Mouse (Mus musculus) limb, embryonic 14.5 days (tissue): ENCODE measurements at regions not wholly inside any gene's neighbourhood (a gene's known extent, or its start where the extent isn't known, plus 50 kb on each side); places are given as distances from the start of the nearest gene placed in this dataset.
A peak's percentile ranks its signal among the peaks of the same experiment; 100 is the strongest.
"Not testable (repeated sequence)": the region's sequence is repeated elsewhere in the genome, so short reads cannot be mapped to it uniquely, and the experiment has no call there.

Experiments used
- ATAC-seq: fragments of 200-750 bp; cut with Nextera tagmentation; 2 replicates; pipeline ENCODE4 v1.8.0; 2017; ENCODE audit warnings: low read depth, moderate number of reproducible peaks, moderate TSS enrichment; ENCODE audit not compliant: low FRiP score
- DNase-seq: peaks from one replicate; pipeline ENCODE4 v3.0.0-alpha.2; 2015; ENCODE audit warnings: low spot score
- H3K27ac ChIP-seq: fragments of 300-500 bp; sonication (generic); replicated peaks from 2 replicates; pipeline ENCODE4 v1.5.1; 2014; ENCODE audit warnings: low read depth, mild to moderate bottlenecking, low read length, moderate library complexity, mixed read lengths
- H3K27me3 ChIP-seq: fragments of 300-500 bp; sonication (generic); 2 replicates; pipeline ENCODE4 v1.6.1; 2014; ENCODE audit warnings: low read length, mixed read lengths; ENCODE audit not compliant: control insufficient read depth, insufficient read depth
- H3K36me3 ChIP-seq: fragments of 300-500 bp; sonication (generic); 2 replicates; pipeline ENCODE4 v1.6.1; 2014; ENCODE audit warnings: mild to moderate bottlenecking, low read length, moderate library complexity, mixed read lengths; ENCODE audit not compliant: control insufficient read depth, insufficient read depth
- H3K4me1 ChIP-seq: fragments of 300-500 bp; sonication (generic); 2 replicates; pipeline ENCODE4 v1.6.1; 2014; ENCODE audit warnings: antibody characterized with exemption, low read length, mixed read lengths; ENCODE audit not compliant: control insufficient read depth, insufficient read depth
- H3K4me2 ChIP-seq: fragments of 300-500 bp; sonication (generic); replicated peaks from 2 replicates; pipeline ENCODE4 v1.6.1; 2014; ENCODE audit warnings: low read depth, mild to moderate bottlenecking, low read length, moderate library complexity; ENCODE audit not compliant: severe bottlenecking
- H3K4me3 ChIP-seq: fragments of 300-500 bp; sonication (generic); replicated peaks from 2 replicates; pipeline ENCODE4 v1.5.1; 2014; ENCODE audit warnings: low read length
- H3K9ac ChIP-seq: fragments of 300-500 bp; sonication (generic); 2 replicates; pipeline ENCODE4 v1.6.1; 2014; ENCODE audit warnings: mild to moderate bottlenecking, low read depth, low read length, moderate library complexity; ENCODE audit not compliant: severe bottlenecking
- H3K9me3 ChIP-seq: fragments of 300-500 bp; sonication (generic); 2 replicates; pipeline ENCODE4 v1.6.1; 2016; ENCODE audit warnings: low read length; ENCODE audit not compliant: control insufficient read depth
- POLR2A ChIP-seq: fragments of 200-500 bp; IDR thresholded peaks from 2 replicates; pipeline ENCODE4 v1.8.0; 2012; ENCODE audit warnings: inconsistent platforms, mild to moderate bottlenecking, moderate library complexity, borderline replicate concordance; ENCODE audit not compliant: insufficient read depth, insufficient read length; ENCODE audit errors: extremely low read depth
- whole genome bisulfite sequencing: fragments of 180-500 bp; shearing (Covaris S2); extraction: QIAGEN DNeasy Blood & Tissue Kit; methylation state at CpG from one replicate; pipeline ENCODE4 v1.1.7; 2014; 5-methylcytosine and 5-hydroxymethylcytosine counted together

DNA sequence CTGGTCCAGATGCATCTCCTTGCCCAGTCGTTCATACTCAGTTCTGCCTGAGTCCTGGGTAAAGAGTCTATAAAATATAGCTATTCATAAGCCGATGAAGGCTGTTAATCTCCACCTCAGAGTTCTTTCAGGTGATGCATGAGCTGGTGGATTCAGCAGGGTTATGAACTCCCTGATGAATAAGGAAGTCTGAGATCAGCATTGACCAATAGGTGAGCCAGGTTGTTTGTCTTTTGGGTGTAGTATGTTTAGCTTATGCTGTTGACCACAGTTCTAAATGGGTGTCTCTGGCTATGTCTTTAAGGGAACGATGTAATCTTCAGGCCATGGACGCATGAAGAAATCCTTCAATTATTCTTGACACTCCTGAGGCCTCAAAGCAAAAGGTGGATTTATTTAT, 84.3 kb downstream of the Gm5426 start:
- no peak for ATAC-seq
- H3K9me3 ChIP-seq = no peaks in the 10 kb centered on the region

DNA sequence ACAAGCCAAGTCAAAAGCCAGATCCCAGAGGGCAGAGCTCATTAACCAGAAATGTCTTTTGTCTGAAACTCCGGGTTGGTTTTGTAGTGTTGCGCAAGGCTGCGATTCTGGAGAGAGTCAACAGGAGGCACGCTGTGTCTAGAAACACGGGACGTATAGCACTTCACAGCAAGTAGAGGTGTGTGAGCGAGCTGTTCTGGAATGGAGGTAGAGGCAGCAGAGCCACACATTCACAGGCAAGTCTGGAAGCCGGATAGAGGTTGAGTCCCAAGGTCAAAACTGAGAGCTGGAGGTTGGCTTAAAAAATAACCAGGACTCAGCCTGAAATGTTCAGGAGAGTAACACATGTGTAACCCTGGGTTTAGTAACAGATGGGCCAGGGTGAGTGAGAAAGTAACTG, 94.0 kb downstream of the Gm5426 start:
- no peaks in the 10 kb centered on the region for H3K27me3 ChIP-seq
- no peak overlapping the region for H3K4me3 ChIP-seq
- ATAC-seq (no peak), DNase-seq (no peak)
- no peak overlapping the region for H3K9ac ChIP-seq
- H3K36me3 ChIP-seq = no peaks in the 10 kb centered on the region
- H3K4me1 ChIP-seq = no peaks in the 10 kb centered on the region
- 82% methylated on average over 8 of the region's 8 CpGs for WGBS
- H3K27ac ChIP-seq = no peak overlapping the region
- no peak for TF ChIP-seq POLR2A
- no peaks in the 10 kb centered on the region for H3K9me3 ChIP-seq
- no peak overlapping the region for H3K4me2 ChIP-seq

More for the DNA sequence above, 84.3 kb downstream of the Gm5426 start:
- no peak for TF ChIP-seq POLR2A
- Histone ChIP-seq H3K27ac (no peak overlapping the region), H3K4me1 (no peaks in the 10 kb centered on the region), H3K27me3 (no peaks in the 10 kb centered on the region), H3K4me3 (no peak overlapping the region), H3K4me2 (no peak overlapping the region), H3K36me3 (no peaks in the 10 kb centered on the region), H3K9ac (no peak overlapping the region)
- DNase-seq = no peak
- WGBS = 82% methylated on average over 4 of the region's 4 CpGs

GRCm38 (mm10) chr10:96231309-96231708, 94.9 kb downstream of the Gm5426 start:
- 92% methylated on average over 6 of the region's 6 CpGs for WGBS
- ATAC-seq = no peak
- no peak for TF ChIP-seq POLR2A

GRCm38 (mm10) chr10:96232889-96233288, 96.5 kb downstream of the Gm5426 start:
- H3K4me1 ChIP-seq = no peaks in the 10 kb centered on the region
- TF ChIP-seq POLR2A = no peak
- no peak overlapping the region for H3K4me2 ChIP-seq
- no peaks in the 10 kb centered on the region for H3K9me3 ChIP-seq
- 9% methylated on average over 1 of the region's 1 CpGs for WGBS
- no peak overlapping the region for H3K27ac ChIP-seq
- no peaks in the 10 kb centered on the region for H3K36me3 ChIP-seq
- no peaks in the 10 kb centered on the region for H3K27me3 ChIP-seq
- no peak overlapping the region for H3K4me3 ChIP-seq
- ATAC-seq (no peak), DNase-seq (no peak)
- H3K9ac ChIP-seq = no peak overlapping the region

More at GRCm38 (mm10) chr10:96231309-96231708, 94.9 kb downstream of the Gm5426 start:
- Histone ChIP-seq H3K9ac (no peak overlapping the region), H3K9me3 (no peaks in the 10 kb centered on the region), H3K36me3 (no peaks in the 10 kb centered on the region), H3K4me3 (no peak overlapping the region), H3K27me3 (no peaks in the 10 kb centered on the region), H3K4me2 (no peak overlapping the region), H3K4me1 (no peaks in the 10 kb centered on the region), H3K27ac (no peak overlapping the region)
- DNase-seq = no peak

DNA sequence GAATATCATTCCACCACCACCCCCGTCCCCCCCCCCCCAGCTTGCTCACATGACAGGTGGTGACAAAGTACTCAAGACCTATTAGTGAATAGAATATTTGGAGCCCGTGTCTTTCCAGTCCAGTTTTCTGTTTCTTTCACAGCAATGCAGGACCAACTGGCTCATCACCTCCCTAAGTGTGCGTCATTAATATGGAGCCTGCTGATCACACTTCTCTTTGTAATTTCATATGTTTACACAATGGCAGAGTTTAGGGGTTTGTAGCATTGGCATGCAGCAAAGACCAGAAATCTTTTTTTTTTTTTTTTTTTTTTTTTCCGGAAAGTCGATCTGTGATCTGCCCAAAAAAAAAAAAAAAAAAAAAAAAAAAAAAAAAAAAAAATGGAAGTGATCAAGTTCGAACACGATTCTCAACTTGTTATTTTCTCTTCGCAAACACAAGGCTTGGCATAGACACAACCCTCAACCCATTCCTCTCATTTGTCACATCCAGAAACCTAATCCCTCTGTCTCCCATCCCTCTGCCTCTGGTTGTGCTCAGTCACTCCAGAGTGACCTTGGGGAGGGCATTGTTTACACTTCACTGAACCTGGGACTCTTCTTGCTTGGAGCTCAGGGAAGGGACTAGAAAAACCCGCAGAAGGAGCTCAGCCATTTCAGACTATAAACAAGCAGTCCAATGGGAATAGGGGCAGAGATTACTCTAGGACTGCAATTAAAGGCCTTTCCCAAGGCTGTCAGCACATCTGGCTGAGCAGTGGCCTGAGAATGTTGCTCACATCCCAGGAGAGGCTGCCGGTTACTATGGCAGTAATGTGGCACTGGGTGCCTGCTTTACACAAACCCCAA, 98.4 kb downstream of the Gm5426 start:
- H3K36me3 ChIP-seq = no peaks in the 10 kb centered on the region
- H3K4me1 ChIP-seq = no peaks in the 10 kb centered on the region
- no peak overlapping the region for H3K4me3 ChIP-seq
- 58% methylated on average over 10 of the region's 10 CpGs for WGBS
- ATAC-seq (no peak), DNase-seq (no peak)
- H3K27me3 ChIP-seq = no peaks in the 10 kb centered on the region
- no peak overlapping the region for H3K27ac ChIP-seq
- H3K4me2 ChIP-seq = no peak overlapping the region
- TF ChIP-seq POLR2A = no peak
- H3K9me3 ChIP-seq = no peaks in the 10 kb centered on the region
- H3K9ac ChIP-seq = no peak overlapping the region

GRCm38 (mm10) chr10:96236031-96236430, 99.6 kb downstream of the Gm5426 start:
- H3K27me3 ChIP-seq, ATAC-seq, H3K4me1 ChIP-seq, H3K36me3 ChIP-seq, H3K9me3 ChIP-seq, H3K9ac ChIP-seq, H3K27ac ChIP-seq, H3K4me2 ChIP-seq, H3K4me3 ChIP-seq: not testable (repeated sequence)
- WGBS = 77% methylated on average over 4 of the region's 4 CpGs
- DNase-seq = peak; percentile 28
